Mouse (Mus musculus) lung, postnatal 0 days (tissue): ENCODE measurements around the gene Slc2a4.

Experiments used
- CTCF ChIP-seq: IDR thresholded peaks from 2 replicates; pipeline ENCODE4 v1.5.1; 2016; ENCODE audit warnings: antibody characterized with exemption, mild to moderate bottlenecking
- EP300 ChIP-seq: IDR thresholded peaks from 2 replicates; pipeline ENCODE4 v1.6.1; 2016; ENCODE audit warnings: antibody characterized with exemption, mild to moderate bottlenecking, control low read depth

GRCm38 (mm10) chr11:69965271-69966005, 17.4 kb upstream of the Slc2a4 start:
- TF ChIP-seq CTCF, result no peak
- no peak for TF ChIP-seq EP300
